Comparison of ENCODE assay signal across 18 mouse cellular contexts in the genomic region with DNA sequence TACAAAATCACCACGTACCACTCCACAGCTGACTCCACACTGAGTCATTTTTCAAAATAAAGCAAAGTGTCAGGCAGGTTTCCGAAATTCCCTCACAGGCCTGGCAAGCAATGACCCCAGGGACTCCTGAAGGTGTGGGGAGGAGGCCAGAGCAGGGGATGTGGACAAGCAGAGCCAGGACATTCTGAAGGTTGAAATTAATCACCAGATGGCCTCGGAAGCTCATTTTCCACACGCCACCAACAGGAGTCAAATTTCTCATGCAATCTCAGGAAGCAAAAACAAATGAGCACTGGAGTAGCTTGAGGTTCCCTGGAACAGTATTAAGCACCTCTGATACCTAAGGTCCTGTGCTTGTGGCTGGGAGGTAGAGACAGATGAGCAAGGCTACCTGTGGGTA.
DNase-seq lines count a peak whose midpoint lies in the region; TF ChIP-seq lines count a peak whose summit lies in the region.
"Had no signal": no experiment of that assay in that cellular context is flagged by ENCODE, and none has a peak within 500 bp of the region (broad histone marks: within the 10 kb centered on the region; RNA-seq: fewer than 3 reads in every experiment).

No protein-coding gene starts in this region.

- H3K27ac ChIP-seq in layer of hippocampus, adult 2 months, result no peak overlapping the region
- H3K27ac ChIP-seq in cerebellum, adult 2 months (ENCODE audit: insufficient read depth, low read length), result peak overlapping the region; percentile 7; the same call in 1 of the 2 replicates
- H3K27ac ChIP-seq: liver, embryonic 13.5 days; stomach, embryonic 15.5 days had no signal

- no peaks in the 10 kb centered on the region for H3K27me3 ChIP-seq in cerebellum, adult 2 months (ENCODE audit: control insufficient read depth, insufficient read depth, low read length)
- H3K27me3 ChIP-seq: CH12.LX; liver, embryonic 13.5 days; stomach, embryonic 15.5 days had no signal

- TF ChIP-seq CTCF in layer of hippocampus, adult 2 months (conservative IDR thresholded peaks at IDR 0.05), result peak; percentile 21
- TF ChIP-seq CTCF in cerebellum, adult 2 months (IDR thresholded peaks at IDR 0.05; ENCODE audit: borderline replicate concordance, insufficient read depth, low read depth, low read length), result no peak

- H3K4me3 ChIP-seq in layer of hippocampus, adult 2 months, result no peak overlapping the region
- no peak overlapping the region for H3K4me3 ChIP-seq in cerebellum, adult 2 months (replicated peaks; ENCODE audit: insufficient read depth, low read depth, low read length)
- H3K4me3 ChIP-seq: liver, embryonic 13.5 days; stomach, embryonic 15.5 days had no signal

- no peak for TF ChIP-seq POLR2A in cerebellum, adult 2 months (IDR thresholded peaks at IDR 0.05; ENCODE audit: borderline replicate concordance, insufficient read depth, low read length)

- WGBS in cerebellum, adult 2 months, result 9% methylated on average over 4 of the region's 4 CpGs

- H3K4me1 ChIP-seq in cerebellum, adult 2 months (ENCODE audit: control insufficient read depth, insufficient read depth, low read length), result peaks cover 8% of the 10 kb centered on the region
- H3K4me1 ChIP-seq: liver, embryonic 13.5 days; stomach, embryonic 15.5 days had no signal

- peak; percentile 8 for DNase-seq in adrenal gland, postnatal 10 days
- DNase-seq in adrenal gland, adult 18-20 months (ENCODE audit: low spot score in 2 of 2), result no peak
- no peak for DNase-seq in layer of hippocampus, adult 2 months (ENCODE audit: low spot score in 2 of 2)
- DNase-seq in layer of hippocampus, adult 18-20 months (ENCODE audit: low spot score in 2 of 2), result no peak
- peak; percentile 55 to 75 for DNase-seq in cerebellum, adult 2 months
- peak; percentile 25 for DNase-seq in embryo, embryonic 11 days
- no peak for DNase-seq in gastrocnemius, postnatal 4 days (ENCODE audit: low spot score in 2 of 2)
- DNase-seq in frontal cortex, postnatal 25 days (ENCODE audit: low spot score in 2 of 2), result no peak
- DNase-seq: forebrain, postnatal 0 days; gastrocnemius, postnatal 14 days; heart, postnatal 14 days; kidney, adult 8-10 months; layer of hippocampus, postnatal 36 days; liver, embryonic 13.5 days; spleen, adult 18-20 months; thymus, adult 2 months had no signal

Comparison
In these comparisons a context has a peak if more than half of its experiments do, and no peak if none do; other contexts are left out.
1. DNase-seq: peak in adrenal gland, postnatal 10 days (single experiment), cerebellum, adult 2 months (2 of 2) and embryo, embryonic 11 days (single experiment); none in adrenal gland, adult 18-20 months (0 of 2), layer of hippocampus, adult 2 months (0 of 2), layer of hippocampus, adult 18-20 months (0 of 2), gastrocnemius, postnatal 4 days (0 of 2) and frontal cortex, postnatal 25 days (0 of 2).